Mouse (Mus musculus) retina, adult 2 months (tissue): ENCODE data around the gene Pbld1.
A peak's percentile ranks its signal among the peaks of the same experiment; 100 is the strongest.
"Not testable (repeated sequence)": the region's sequence is repeated elsewhere in the genome, so short reads cannot be mapped to it uniquely, and the experiment has no call there.

ENCODE experiments used
- DNase-seq: peaks from one replicate; pipeline ENCODE4 v3.0.0-alpha.2; 2012; ENCODE audit warnings: low read depth, low spot score

The Pbld1 gene

DNA sequence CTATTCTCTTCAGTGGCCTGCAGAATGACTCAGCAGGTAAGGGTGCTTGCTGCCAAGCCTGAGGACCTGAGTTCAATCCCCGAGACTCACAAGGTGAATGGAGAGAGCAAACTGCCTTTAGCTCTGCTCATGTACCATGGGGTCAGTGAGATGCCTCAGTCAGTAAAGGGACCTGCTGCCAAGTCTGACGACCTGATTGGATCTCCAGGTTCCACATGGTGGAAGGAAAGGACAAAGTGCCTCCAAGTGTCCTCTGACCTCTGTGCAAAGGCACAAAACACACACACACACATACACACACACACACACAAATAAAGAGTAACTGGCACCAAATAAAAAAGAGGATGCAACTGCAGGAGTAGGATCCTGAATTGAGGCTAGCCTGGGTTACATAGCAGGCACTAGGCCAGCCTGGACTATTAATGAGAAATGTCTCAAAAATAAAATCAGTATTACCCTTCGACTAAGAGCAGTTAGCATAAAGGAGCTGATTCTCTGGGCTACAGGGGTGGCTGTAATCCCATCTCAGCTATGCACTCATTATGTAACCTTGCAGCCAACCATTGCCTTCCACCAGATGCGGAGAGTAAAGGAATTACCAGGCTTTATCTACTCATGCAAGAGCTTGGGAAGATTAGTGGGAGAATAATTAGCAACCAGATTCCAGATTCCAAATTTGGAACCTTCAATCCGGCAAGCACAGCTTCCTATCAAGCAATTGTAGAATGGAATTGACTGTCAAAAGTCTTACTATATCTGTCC lies 19.9 kb upstream of the Pbld1 start:
- peak; percentile 81 for DNase-seq

GRCm38 (mm10) chr10:63043154-63043553 lies 16.8 kb upstream of the Pbld1 start:
- DNase-seq = no peak

DNA sequence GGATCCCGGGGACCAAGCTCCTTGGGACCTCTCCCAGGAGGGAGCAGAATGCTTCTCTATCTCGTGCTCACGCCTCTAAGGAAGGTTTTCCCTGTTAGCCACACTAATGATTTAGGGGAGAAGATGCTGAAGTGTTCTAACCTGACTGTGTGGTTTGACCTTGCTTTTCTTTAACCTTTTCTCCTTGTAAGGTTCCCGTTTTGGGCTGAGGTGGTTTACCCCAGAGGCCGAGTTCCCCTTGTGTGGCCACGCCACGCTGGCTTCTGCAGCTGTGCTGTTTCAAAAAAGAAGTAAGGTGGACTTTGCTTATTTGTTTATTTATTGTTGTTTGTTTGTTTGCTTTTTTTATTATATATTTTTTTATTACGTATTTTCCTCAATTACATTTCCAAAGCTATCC lies 12.2 kb upstream of the Pbld1 start:
- DNase-seq = no peak

GRCm38 (mm10) chr10:63049106-63049505 lies 10.9 kb upstream of the Pbld1 start:
- no peak for DNase-seq

DNA sequence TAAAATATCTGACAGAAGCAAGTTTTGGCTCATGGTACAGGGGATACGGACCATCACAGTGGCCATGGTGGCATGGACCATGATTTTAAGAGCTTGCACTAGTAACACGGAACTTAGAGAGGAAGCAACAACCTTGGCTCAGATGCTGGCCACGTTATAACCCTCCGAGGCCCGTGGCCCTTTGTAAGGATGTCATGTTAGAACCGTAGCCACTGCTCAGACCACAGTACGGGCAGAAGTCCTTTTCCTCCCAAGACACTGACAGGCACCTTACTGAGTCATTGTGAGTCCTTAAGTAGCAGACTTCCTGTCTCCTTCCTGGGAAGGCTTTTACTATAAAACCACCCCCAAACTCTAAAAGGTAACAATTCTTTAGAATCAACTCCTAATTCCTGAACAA lies 8.7 kb upstream of the Pbld1 start:
- DNase-seq = no peak

DNA sequence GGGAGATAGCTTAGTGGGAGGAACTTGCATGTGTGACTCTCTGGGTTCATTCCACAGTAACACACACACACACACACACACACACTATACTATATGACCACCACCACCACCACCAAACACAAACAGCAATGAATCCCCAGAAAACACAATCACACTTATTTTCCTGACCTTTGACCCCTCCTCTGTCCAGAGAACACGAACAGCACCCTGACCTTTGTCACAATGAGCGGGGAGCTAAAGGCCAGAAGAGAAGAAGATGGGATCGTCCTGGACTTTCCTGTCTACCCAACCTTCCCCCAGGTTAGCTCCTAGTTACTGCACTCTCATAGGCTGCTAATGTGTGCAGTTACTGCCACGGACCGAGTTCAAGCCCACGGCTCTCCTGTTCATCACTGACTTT lies 8.0 kb upstream of the Pbld1 start:
- DNase-seq = no peak

- no peak for DNase-seq
Observed at GRCm38 (mm10) chr10:63053007-63053406, 7.0 kb upstream of the Pbld1 start.

DNA sequence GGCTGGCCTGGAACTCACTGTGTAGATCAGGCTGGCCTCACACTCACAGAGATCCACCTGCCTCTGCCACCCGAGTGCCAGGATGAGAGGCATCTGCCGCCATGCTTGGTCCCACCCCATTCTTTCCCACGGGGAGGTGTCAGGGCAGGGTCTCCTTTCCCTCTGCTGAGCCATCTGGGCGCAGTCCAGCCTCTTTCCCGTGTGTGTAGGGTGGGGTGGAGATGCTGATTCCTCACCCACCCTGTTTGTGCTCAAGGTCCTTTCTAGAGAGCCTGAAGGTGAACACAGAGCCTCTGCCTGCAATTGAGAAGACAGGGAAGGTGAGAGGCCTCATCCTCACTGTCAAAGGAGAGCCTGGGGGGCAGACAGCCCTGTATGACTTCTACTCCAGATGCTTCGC lies 5.9 kb upstream of the Pbld1 start:
- not testable (repeated sequence) for DNase-seq

DNA sequence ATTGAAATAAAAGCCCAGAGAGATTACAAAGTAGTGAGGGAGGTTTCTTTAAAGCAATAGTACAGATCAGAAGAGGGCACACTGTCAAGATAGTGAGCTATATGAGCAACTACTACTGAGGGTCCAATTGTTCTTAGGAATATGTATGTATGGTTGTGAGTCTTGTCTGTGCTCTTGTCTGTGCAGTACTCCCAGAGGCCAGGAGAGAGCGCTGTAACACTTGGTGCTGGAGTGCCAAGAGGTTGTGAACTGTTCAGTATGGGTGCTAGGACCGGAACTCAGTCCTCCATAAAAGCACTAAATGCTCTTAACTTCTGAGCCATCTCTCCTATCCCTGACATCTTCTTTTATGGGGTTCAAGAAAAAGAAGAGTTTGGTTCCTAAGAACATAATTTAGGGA lies 5.4 kb upstream of the Pbld1 start:
- DNase-seq = no peak

DNA sequence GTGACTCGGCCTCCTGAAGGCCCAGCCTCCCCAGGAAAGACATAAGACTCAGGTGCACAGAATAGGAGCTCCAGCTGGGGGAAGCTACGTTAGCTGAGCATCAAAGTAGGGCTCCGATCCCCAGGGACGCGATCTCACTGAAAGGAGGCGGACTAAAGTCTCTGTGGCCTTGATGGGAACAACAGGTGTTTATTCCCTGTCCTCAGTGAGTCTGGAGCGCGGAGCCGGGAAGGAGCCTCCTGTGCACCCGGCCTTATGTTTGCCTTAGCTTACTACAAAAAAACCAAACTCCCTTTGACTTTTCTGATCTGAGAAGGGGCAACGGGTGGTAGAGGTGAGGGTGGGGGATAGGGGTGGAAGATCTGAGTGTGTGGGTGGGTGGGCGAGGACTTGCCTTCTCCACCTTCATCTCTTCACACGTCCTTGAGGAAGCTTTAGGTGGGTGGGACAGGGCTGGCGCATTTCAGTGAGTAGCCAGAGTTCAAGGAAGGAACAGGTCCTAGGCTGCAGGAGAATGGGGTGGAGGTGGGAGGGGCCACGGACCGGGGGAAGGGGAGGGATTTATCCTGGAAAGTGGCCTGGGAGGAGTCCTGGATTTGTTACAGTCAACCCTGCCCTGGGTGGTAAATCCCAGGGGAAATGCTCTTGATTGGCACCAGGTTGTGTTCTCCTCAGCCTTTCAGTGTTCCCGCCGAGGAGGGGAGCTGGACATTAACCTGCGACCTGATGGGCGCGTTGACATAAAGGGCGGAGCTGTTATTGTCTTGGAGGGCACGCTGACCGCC lies 2.8 kb upstream of the Pbld1 start:
- DNase-seq = no peak

GRCm38 (mm10) chr10:63060406-63060805 lies 444 bp downstream of the Pbld1 start:
- DNase-seq = no peak

- DNase-seq = no peak
Observed at GRCm38 (mm10) chr10:63061266-63061665, 1.3 kb downstream of the Pbld1 start.

GRCm38 (mm10) chr10:63062696-63063095 lies 2.7 kb downstream of the Pbld1 start:
- DNase-seq = no peak

- DNase-seq = no peak
Observed at GRCm38 (mm10) chr10:63063365-63063764, 3.4 kb downstream of the Pbld1 start.

- no peak for DNase-seq
Observed at GRCm38 (mm10) chr10:63064516-63064915, 4.6 kb downstream of the Pbld1 start.

DNA sequence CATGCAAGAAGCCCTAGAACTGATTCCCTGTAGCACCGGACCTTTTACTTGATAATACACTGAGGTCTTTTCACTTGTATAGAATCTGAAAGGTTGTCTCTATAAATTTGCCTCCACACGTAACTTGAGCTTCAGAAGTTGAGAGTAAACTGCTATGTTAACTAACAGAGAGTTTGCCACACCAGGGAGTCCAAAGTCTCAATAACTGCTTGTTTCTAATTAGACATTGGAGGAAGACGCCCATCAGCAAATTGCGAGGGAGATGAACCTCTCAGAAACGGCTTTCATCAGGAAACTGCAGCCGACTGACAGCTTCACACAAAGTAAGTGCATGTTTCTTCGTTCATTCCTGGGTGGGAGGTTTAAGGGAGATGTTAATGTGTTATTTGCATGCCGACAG lies 5.6 kb downstream of the Pbld1 start:
- DNase-seq = no peak

DNA sequence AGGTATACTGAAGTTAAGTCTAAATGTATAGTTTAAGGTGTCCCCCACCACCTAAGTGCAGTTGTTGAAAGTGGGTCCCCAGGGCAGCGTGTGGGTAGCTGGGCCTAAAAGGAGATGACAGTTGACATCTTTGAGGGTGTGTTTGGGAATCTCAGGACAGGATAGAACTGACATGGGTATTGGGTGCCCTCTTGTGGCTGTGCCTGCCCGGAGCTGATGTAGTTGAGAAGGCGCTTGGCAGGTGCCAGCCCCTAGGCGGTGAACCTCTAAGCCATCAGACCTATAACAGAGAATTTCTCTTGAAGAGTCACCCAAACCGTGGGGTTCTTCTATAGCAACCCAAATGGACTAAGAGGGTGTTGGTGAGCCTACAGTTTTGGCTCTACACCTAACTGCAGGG lies 6.0 kb downstream of the Pbld1 start:
- DNase-seq = peak; percentile 77

DNA sequence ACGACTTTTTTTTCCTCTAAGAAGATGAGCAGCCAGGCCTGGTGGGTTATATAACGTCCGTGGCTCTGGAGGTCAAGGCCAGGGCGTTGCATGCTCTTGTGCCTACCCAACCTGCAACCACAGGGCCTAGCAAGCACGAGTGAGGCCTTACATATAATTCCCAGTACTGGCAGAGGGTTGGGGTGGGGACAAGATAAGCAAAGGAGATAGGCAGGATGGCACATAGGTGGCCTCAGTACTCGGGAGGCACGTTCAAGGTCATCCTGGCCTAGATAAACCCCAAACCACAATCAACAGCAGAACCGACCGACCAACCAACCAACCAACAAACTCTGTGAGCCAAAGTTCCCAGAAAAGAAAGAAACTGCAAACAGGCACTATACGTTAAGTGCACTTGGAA lies 26.3 kb downstream of the Pbld1 start:
- DNase-seq = no peak

DNA sequence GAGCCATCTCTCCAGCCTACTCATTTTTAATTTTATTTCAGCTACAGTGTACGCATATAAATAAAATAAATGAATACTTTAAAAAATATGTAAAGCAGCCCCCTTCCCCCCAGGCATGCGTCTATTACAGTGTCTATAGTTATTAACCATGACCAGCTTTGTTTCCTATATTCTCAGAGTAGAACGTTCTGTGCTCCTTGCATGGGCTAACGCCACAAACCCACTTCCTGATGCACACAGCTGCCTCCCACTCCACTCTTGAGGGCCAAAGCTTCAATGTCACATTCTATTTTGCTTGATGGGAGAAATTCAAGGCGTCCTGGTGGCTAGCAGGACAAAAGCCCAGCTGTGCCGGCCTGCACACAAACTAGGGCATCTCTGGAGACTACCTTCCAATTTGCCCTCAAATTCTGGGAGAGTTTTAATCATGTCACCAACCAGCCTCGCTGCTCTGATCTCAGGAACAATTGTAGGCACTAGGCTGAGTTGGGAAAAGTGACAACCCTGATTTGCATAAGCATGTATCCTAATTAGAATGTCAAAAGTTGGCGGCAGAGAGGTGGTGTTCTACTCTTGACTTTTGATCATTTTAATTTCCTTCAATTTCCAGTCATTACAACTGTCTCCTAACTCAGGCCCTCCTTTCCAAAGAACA lies 29.3 kb downstream of the Pbld1 start:
- DNase-seq = no peak

DNA sequence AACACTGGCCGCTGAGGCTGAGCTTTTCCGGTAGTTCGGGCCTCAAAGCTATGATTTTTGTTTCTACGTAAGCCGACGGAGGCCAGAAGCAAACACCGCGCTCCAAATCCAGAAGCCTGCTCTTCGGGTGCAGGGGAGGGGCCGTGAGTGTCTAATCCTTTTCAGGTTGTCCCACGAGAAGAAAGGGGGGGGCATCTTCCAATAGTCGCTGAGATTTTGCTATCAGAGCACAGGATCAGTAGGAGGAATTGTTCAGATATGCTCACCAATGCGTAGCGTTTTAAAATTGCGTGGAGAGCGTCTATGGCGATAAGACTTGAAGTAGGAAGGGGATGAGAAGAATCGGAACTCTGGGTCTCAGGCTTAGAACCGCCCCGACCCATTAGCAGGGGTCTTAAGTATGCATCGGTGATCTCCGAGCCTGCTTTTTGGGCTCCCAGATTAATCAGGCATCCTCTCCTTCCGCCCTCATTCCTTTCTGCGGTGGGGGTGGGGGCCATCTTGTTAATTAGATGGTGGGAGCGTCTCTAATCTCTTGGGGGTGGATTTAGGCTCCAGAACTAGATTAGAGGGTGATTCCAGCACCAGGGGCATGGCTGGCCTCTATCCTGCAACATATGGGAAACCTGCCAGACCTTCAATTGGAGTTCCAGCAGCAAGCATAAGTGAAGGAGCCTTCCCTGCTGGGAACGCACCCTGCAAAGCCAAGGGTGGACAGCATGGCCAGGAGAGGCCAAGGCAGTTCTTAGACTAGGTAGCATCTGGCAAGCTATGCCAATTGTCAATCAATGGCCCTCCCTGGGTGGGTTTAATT lies 30.0 kb downstream of the Pbld1 start:
- no peak for DNase-seq

- no peak for DNase-seq
Observed at GRCm38 (mm10) chr10:63091915-63092314, 32.0 kb downstream of the Pbld1 start.
